Mouse (Mus musculus): Measurements from ENCODE around the gene Gcsam. TPM values are rescaled to one million over a fixed set of nuclear protein-coding genes. Genes with fewer than 3 reads are reported as not detected.

Gene Gcsam
- polyA plus RNA-seq (2012; rRNA removed) = 0.14 and 0.27 TPM in 2 replicates

DNA sequence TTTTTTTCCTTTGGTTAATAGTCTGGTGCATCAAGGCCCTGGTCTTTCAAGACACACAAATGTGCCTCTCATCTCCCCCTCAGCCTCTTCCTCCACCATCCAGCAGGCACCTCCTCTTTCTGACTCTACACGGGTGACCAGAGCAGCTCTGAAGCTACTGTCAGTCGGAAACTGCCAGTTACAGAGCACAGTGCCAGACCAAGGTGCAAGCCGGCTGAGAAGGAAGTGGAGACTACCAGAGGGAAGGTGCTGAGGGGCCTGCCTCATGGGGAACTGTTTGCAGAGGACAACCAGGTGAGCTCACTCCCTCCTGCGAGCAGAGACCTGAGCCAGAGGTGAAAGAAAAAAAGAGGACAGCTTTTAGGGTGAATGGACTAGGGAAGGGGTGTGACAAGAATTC, at the start of gene Gcsam:
Gene Gcsam (plus strand): TSS at position 114 of the 400 bp plus-strand sequence.
- no peak for DNase-seq (ENCODE audit: low read depth)

- no peak for DNase-seq (ENCODE audit: low read depth)
Measured at GRCm38 (mm10) chr16:45561747-45562146, 48.4 kb upstream of the Gcsam start.

GRCm38 (mm10) chr16:45572307-45572706, 37.9 kb upstream of the Gcsam start:
- DNase-seq (ENCODE audit: low read depth) = no peak

- no peak for DNase-seq (ENCODE audit: low read depth)
Measured at GRCm38 (mm10) chr16:45579883-45580282, 30.3 kb upstream of the Gcsam start.

- no peak for DNase-seq (ENCODE audit: low read depth)
Measured at GRCm38 (mm10) chr16:45582512-45582911, 27.7 kb upstream of the Gcsam start.

DNA sequence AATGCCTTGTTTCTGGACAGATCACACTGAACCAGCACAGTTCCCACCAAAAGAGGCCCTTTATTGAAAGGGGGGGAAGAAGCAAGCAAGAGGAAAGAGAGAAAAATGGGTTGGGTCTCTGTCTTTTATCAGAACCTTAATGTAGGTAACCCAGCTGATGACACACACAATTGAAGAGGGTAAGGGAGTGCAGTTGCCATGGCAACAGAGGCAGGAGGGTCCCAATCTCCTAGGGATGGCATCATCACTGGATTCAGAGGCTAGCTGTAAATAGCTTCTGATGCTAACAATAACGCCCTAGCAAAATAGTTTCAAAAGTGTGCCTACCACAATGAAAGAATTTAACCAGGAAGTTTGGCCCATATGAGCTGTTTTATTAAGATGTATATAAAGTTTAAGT, 16.5 kb upstream of the Gcsam start:
- no peak for DNase-seq (ENCODE audit: low read depth)

GRCm38 (mm10) chr16:45595494-45595893, 14.7 kb upstream of the Gcsam start:
- DNase-seq (ENCODE audit: low read depth) = no peak

GRCm38 (mm10) chr16:45608481-45608954, 1.7 kb upstream of the Gcsam start:
- no peak for DNase-seq (ENCODE audit: low read depth)

GRCm38 (mm10) chr16:45609300-45609699, 880 bp upstream of the Gcsam start:
- DNase-seq (ENCODE audit: low read depth) = no peak

- no peak for DNase-seq (ENCODE audit: low read depth)
Measured at GRCm38 (mm10) chr16:45613247-45613646, 3.1 kb downstream of the Gcsam start.

GRCm38 (mm10) chr16:45615944-45616343, 5.8 kb downstream of the Gcsam start:
- DNase-seq (ENCODE audit: low read depth) = no peak

- DNase-seq (ENCODE audit: low read depth) = no peak
Measured at GRCm38 (mm10) chr16:45619751-45620375, 9.7 kb downstream of the Gcsam start.

- DNase-seq (ENCODE audit: low read depth) = no peak
Measured at GRCm38 (mm10) chr16:45623230-45623629, 13.1 kb downstream of the Gcsam start.

DNA sequence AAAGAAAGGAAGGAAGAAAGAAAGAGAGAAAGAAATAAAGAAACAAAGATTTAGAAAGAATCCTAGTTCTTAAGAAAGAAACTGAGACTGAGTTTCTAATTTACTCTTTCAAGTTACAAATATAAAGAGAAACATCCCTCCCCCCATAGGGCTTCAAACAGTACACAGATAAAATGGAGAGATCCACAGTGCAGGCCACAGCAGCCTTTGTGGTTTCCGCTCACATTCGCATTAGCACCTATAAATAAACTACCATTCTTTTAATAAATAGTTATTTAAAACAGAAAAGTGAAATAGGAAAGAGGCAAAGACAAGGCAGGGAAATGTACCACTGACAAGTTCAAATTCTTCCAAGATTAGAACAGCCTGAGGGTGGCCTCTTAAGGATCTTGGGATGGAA, 14.6 kb downstream of the Gcsam start:
- no peak for DNase-seq (ENCODE audit: low read depth)

DNA sequence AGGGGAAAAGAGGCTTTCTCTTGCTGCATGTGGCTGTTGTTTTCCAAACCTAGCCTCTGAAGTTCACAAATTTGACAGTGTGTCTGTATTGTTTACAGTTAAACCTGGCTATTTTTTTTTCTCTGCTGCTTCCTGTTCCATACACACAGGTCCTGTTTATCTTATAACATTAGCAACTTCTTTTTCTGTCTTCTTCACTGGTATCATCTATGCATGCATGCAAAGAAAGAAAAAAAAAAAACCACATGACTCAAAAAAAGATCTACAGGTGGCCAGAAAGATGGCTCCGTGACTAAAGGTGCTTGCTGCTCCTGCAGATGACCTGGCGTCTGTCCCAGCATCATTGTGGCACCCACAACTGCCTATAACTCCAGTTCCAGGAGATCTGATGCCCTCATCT, 15.2 kb downstream of the Gcsam start:
- no peak for DNase-seq (ENCODE audit: low read depth)

- DNase-seq (ENCODE audit: low read depth) = no peak
Measured at GRCm38 (mm10) chr16:45629497-45630105, 19.4 kb downstream of the Gcsam start.

DNA sequence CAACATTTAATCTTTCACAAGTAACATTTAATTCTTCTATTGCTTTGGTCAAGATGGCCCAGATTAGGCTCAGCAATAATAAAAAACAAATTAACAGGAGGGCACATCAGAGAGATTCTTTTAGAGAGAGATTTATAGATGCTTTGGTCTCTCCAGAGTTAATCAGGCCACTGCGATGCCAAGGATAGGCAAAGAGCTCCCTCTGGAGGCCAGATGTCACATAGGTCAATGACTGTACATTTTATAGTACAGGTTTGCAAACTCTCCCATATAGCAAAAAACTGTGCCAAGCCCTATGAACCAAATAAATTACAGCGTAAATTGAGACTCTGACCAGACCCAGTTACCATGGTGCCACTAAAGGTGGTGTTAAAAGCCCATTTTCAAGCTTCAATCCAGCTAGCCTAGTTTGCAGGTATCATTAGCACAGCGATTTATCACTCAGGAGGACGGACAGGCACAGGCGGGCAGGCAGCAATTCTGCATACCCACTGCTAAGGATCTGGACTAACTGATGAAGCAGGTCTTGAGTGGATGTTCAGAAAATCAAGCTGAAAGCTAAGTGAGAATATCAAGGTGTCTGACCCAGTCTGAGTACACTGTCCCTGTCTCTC, 20.3 kb downstream of the Gcsam start:
- DNase-seq (ENCODE audit: low read depth) = no peak

DNA sequence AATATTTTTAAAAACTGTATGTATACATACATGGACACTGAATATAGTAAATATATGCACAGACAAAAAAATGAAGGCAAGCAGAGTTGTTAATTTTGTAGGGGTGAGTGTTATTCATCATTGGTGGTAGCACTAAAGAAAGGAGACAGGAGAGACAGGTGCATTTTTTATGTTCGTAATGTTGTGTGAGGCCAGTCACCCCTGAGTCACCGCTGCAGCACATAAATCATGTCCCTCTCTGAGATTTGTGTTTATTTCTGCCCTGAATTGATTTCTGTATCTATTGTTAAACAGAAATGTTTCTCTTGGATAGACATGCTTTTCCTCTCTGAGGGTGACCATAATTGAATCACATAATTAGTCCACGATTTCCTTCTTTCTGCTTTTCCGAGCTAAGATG, 22.2 kb downstream of the Gcsam start:
- no peak for DNase-seq (ENCODE audit: low read depth)

DNA sequence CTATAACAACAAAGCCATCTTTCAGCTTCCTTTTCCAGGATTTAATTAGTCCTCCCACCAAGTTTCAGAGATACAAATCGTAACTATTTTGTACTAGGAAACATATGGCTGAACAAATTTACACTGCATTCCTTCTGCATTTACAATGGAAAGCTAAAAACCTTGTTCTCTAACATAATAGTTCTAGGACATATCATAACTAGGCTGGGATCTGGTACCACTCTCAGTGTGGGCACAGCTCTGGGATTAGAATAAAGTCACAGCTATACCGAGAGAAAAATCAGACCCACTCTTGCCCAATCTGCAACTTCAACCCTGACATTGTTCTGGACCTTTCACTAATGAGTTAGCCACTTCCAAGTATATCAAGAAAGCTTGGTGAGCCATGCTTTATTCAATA, 25.6 kb downstream of the Gcsam start:
- no peak for DNase-seq (ENCODE audit: low read depth)

DNA sequence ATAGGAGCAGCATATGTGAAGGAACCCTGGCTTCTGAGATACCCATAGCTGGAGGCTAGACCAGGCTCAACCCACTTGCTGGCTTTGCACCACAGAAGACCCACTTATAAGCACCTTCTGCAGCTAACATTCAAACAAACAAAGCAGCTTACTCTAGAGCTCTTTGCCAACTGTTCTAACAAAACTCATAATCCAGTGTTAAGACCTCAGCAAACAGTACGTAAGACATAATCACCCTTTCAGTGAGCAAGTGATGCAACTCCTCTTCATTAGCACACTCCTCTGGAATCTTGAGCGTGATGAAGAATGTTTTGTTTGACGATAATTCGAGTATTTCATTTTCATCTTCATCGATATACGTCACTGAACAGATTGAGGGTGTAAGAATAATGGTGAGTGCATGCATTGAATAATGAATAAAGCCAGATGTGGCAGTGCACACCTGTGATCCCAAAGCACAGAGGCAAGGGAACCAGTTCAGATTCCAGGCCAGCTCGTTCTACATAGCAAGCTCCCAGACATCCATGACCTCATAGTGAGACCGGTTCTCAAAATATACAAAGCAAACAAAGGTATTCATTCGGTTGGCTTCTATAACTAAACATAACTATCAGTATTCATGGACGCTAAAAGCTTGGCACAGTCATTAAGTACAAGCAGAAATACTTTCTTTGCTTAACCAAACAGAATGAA, 30.0 kb downstream of the Gcsam start:
- no peak for DNase-seq (ENCODE audit: low read depth)

- no peak for DNase-seq (ENCODE audit: low read depth)
Measured at GRCm38 (mm10) chr16:45641301-45641700, 31.1 kb downstream of the Gcsam start.

GRCm38 (mm10) chr16:45643944-45644343, 33.8 kb downstream of the Gcsam start:
- no peak for DNase-seq (ENCODE audit: low read depth)

- no peak for DNase-seq (ENCODE audit: low read depth)
Measured at GRCm38 (mm10) chr16:45644380-45644779, 34.2 kb downstream of the Gcsam start.

Data from gonadal fat pad, adult 2 months (tissue).